Mouse (Mus musculus) forebrain, embryonic 12.5 days (tissue): ENCODE measurements around the gene Cyth3. TPM values are rescaled to one million over a fixed set of nuclear protein-coding genes. Genes with fewer than 3 reads are reported as not detected.

Source experiments
- ATAC-seq: fragments of 200-750 bp; cut with Nextera tagmentation; 2 replicates; pipeline ENCODE4 v1.8.0; 2017; ENCODE audit warnings: moderate TSS enrichment; ENCODE audit not compliant: low FRiP score
- H3K27ac ChIP-seq: fragments of 300-500 bp; sonication (generic); 2 replicates; pipeline ENCODE4 v1.5.1; 2016; ENCODE audit warnings: mild to moderate bottlenecking
- H3K27me3 ChIP-seq: fragments of 300-500 bp; sonication (generic); 2 replicates; pipeline ENCODE4 v1.6.1; 2016; ENCODE audit warnings: mild to moderate bottlenecking
- H3K36me3 ChIP-seq: fragments of 300-500 bp; sonication (generic); replicated peaks from 2 replicates; pipeline ENCODE4 v1.6.1; 2016; ENCODE audit warnings: mild to moderate bottlenecking
- H3K4me1 ChIP-seq: fragments of 300-500 bp; sonication (generic); 2 replicates; pipeline ENCODE4 v1.6.1; 2016
- H3K4me2 ChIP-seq: fragments of 300-500 bp; sonication (generic); 2 replicates; pipeline ENCODE4 v1.6.1; 2016; ENCODE audit warnings: mild to moderate bottlenecking, moderate library complexity
- H3K4me3 ChIP-seq: fragments of 300-500 bp; sonication (generic); replicated peaks from 2 replicates; pipeline ENCODE4 v1.5.1; 2016; ENCODE audit warnings: mild to moderate bottlenecking
- H3K9ac ChIP-seq: fragments of 300-500 bp; sonication (generic); 2 replicates; pipeline ENCODE4 v1.6.1; 2016; ENCODE audit warnings: mild to moderate bottlenecking
- H3K9me3 ChIP-seq: fragments of 300-500 bp; sonication (generic); 2 replicates; pipeline ENCODE4 v1.6.1; 2016
- WGBS: fragments of 180-500 bp; shearing (Covaris S2); methylation state at CpG from one replicate; pipeline ENCODE4 v1.1.7; 2016; 5-methylcytosine and 5-hydroxymethylcytosine counted together
- polyA plus RNA-seq: library from polyadenylated mRNA; unstranded; fragments of >200 nt; fragmentation: Nextera tagmentation; extraction: Ambion mirVana; gene quantifications from 2 replicates; pipeline ENCODE4 v1.2.1, GENCODE M21; 2016

Gene Cyth3
- polyA plus RNA-seq, 1 experiment from 2014 or later, result 27.8 TPM

DNA sequence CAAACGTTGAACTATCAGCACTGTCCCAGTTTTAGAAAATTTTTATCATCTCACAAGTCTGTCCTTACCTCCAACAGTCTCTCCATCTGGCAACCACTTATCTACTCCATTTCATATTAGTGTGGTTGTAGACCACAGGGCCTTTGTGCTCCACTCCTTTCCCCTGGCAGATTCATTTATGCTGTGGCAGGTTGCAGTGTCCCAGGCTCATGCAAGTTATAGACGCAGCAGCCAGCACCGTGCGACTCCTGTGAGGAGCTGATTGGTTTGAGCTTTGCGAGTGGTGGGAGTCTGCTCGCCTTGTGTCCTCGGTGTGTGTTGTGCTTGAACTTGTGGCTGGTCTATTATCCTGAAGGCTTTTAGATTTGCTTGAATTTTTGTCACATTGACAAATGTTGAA is 17.6 kb downstream of the Cyth3 start:
- Histone ChIP-seq H3K9me3 (no peaks in the 10 kb centered on the region), H3K4me3 (no peak overlapping the region), H3K4me2 (no peak overlapping the region), H3K27ac (no peak overlapping the region), H3K9ac (no peak overlapping the region), H3K4me1 (peaks cover 3% of the 10 kb centered on the region), H3K36me3 (no peaks in the 10 kb centered on the region), H3K27me3 (no peaks in the 10 kb centered on the region)
- WGBS, result 86% methylated on average over 7 of the region's 7 CpGs
- ATAC-seq, result no peak

DNA sequence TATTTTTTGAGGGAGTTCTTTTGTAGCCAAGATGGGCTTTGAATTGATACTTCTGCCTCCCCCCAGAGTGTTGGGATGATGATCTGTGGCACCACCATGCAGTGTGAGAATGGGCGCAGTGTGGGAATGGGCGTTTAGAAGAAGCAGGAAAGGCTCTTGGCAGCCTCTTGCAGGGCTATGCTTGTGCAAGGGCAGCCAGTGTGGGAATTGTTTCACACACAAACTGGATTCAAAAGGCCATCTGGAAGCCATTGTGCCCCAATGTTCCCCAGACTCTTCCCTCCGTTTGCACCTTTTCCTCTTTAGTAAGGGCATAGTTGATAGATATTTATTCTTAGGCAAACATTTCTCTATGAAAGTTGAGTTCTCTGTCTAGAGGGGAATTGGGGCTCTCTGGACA is 19.3 kb downstream of the Cyth3 start:
- no peak overlapping the region for H3K4me3 ChIP-seq
- no peaks in the 10 kb centered on the region; the same call in 1 of the 2 replicates for H3K4me1 ChIP-seq
- ATAC-seq, result no peak
- H3K36me3 ChIP-seq, result no peaks in the 10 kb centered on the region
- 85% methylated on average over 3 of the region's 3 CpGs for WGBS
- no peaks in the 10 kb centered on the region for H3K9me3 ChIP-seq
- no peak overlapping the region for H3K9ac ChIP-seq
- H3K27ac ChIP-seq, result no peak overlapping the region
- no peaks in the 10 kb centered on the region for H3K27me3 ChIP-seq
- H3K4me2 ChIP-seq, result no peak overlapping the region

DNA sequence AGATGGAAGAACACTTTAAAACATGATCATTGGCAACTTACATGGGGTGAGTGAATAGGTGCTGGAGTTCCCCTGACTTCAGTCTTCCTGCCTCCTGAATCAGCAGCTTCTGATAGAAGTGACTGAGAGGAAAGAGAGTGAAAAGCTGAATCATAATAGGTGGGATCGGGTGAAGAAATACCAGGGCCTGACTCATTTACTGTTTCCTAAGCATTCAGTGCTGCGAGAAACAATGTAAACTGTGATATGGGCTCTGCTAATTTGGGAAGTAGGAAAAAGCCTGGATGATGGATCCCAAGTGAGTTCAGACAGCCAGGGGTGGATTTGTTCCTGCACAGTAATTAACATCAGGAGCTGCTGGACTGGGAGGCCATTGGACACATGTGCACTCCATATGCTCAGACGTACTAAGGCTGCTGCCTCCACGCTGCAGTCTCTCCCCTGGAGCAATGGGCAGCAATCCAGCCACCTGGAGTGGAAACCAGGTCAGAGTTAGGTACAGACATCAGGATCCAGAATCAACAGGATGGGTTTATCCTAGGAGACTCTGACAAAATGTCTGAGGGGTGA is 20.1 kb downstream of the Cyth3 start:
- Histone ChIP-seq H3K4me2 (no peak overlapping the region), H3K36me3 (no peaks in the 10 kb centered on the region), H3K27ac (no peak overlapping the region), H3K4me3 (no peak overlapping the region), H3K27me3 (no peaks in the 10 kb centered on the region), H3K9me3 (no peaks in the 10 kb centered on the region), H3K9ac (no peak overlapping the region), H3K4me1 (no peaks in the 10 kb centered on the region; the same call in 1 of the 2 replicates)
- no peak for ATAC-seq
- 59% methylated on average over 4 of the region's 4 CpGs for WGBS

DNA sequence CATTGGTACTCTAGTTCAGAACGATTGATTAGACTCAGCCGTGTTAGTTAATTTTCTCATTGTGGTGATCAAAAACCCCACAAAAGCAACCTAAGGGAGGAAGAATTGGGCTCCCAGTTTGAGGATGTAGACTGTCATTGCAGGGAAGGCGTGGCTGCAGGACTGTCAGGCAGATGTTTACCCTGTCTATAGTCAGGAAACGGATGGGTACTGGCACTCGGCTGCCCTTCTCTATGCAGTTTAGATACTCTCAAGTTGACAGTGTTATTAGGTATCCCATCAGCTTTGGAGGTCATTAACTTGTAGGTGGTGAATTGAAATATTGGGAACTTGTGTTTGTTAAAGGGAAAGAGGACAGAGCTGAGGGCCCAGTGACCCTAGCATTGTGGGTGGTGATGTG is 23.7 kb downstream of the Cyth3 start:
- H3K27ac ChIP-seq, result no peak overlapping the region
- H3K27me3 ChIP-seq, result no peaks in the 10 kb centered on the region
- H3K4me3 ChIP-seq, result no peak overlapping the region
- H3K4me2 ChIP-seq, result no peak overlapping the region
- 84% methylated on average over 5 of the region's 5 CpGs for WGBS
- H3K9ac ChIP-seq, result no peak overlapping the region
- H3K4me1 ChIP-seq, result no peaks in the 10 kb centered on the region; the same call in 1 of the 2 replicates
- no peaks in the 10 kb centered on the region for H3K9me3 ChIP-seq
- no peaks in the 10 kb centered on the region for H3K36me3 ChIP-seq
- no peak for ATAC-seq

DNA sequence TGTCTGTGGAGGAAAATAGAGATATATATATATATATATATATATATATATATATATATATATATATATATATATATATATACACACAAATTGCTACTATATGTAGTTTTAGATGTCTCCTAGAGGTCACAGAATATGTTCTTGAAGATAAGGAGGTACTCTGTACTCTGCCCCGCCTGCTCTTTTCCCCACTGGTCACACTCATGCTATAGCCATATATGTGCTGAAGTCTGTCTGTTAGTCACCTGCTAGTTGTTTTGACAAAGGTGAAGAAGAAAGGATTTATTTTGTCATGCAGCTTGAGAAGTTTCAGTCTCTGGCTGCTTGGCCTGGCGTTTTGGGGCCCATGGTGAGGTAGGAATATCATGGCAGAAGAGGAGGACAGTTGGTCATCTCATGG is 25.2 kb downstream of the Cyth3 start:
- no peaks in the 10 kb centered on the region for H3K36me3 ChIP-seq
- H3K27me3 ChIP-seq, result no peaks in the 10 kb centered on the region
- no peak overlapping the region for H3K27ac ChIP-seq
- no peak for ATAC-seq
- WGBS, result 97% methylated on average over 2 of the region's 2 CpGs
- no peak overlapping the region for H3K4me2 ChIP-seq
- H3K4me1 ChIP-seq, result peaks cover 4% of the 10 kb centered on the region; the same call in 1 of the 2 replicates
- no peak overlapping the region for H3K4me3 ChIP-seq
- H3K9ac ChIP-seq, result no peak overlapping the region
- H3K9me3 ChIP-seq, result no peaks in the 10 kb centered on the region

DNA sequence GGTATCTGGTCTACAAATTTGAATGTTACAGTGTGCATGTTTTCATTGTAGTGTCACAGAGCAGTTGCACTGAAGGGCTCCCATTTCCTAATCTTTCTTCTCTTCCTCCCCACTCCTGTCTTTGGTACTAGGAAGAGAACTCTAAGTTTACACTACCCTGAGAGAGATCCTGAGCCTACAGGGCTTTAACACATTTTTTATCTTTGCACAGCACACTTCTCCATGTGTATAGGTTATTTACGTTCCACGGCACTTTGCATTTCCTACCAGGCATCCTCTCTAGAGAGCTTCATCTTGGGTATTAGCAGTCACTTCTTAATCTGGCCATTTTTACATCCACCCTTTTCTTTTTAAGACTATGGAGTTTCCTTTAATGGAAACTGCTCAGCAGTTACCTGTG is 25.8 kb downstream of the Cyth3 start:
- ATAC-seq, result no peak
- Histone ChIP-seq H3K9ac (no peak overlapping the region), H3K4me2 (no peak overlapping the region), H3K9me3 (no peaks in the 10 kb centered on the region), H3K4me1 (peaks cover 8% of the 10 kb centered on the region; the same call in 1 of the 2 replicates), H3K36me3 (no peaks in the 10 kb centered on the region), H3K27ac (no peak overlapping the region), H3K27me3 (no peaks in the 10 kb centered on the region), H3K4me3 (no peak overlapping the region)
- 95% methylated on average over 2 of the region's 2 CpGs for WGBS

DNA sequence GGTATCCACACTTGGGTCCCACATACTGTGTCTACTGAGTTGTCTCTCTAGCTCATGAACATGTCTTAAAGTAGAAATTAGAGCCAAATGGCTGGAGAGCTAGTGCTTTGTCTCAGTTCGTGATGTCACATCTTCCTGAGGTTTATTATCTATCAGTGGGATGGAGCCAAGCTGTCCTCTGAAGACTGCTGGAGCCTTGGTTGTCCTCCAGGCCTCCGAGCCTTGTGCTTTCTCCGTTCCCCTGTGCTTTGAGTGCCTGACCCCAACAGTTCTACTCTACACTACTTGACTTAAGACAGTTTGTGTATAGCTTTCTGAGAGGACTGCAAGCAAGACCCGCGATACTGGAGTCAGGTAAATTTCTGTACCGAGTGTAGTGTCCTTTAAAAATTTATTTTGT is 26.9 kb downstream of the Cyth3 start:
- Histone ChIP-seq H3K36me3 (no peaks in the 10 kb centered on the region), H3K9ac (no peak overlapping the region), H3K27ac (no peak overlapping the region), H3K27me3 (no peaks in the 10 kb centered on the region), H3K4me3 (no peak overlapping the region), H3K4me2 (no peak overlapping the region), H3K9me3 (no peaks in the 10 kb centered on the region), H3K4me1 (peaks cover 8% of the 10 kb centered on the region; the same call in 1 of the 2 replicates)
- WGBS, result 96% methylated on average over 6 of the region's 6 CpGs
- no peak for ATAC-seq

DNA sequence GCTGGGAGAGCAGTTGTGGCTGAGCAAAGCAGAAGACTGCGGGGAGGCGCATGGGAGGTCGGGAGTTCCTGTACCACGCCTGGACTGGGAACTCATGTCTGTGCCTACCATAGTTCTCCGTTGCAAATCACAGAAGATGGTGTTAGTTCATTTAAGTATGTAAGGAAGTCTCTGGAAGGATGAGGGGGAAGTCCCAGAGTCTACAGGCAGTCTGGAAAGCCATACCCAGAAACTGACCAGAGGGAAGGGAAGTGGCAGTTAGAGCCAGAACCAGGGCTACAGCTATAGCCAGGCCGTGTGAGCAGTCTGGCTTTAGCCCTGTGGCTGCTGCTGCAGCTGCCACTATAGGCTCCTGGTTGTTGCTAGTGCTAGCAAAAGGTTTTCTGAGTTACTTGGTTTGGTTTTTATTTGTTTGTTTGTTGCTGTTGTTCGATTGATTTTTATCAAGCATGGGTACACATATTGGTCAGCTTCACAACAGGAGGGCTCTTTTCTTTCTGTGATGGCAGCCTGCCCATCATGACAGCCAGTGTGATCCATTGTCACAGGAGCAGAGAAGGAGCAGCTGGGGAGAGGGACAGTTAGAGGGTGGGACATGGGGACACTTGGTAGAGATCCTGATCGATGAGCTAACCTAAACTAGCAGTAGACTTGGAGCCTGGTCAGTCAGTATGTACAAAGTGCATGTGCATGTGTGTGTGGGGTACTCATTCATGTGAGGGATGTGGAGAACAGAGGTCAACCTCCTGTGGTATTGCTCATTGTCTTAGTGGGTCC is 29.8 kb downstream of the Cyth3 start:
- Histone ChIP-seq H3K27me3 (no peaks in the 10 kb centered on the region), H3K9ac (no peak overlapping the region), H3K4me2 (no peak overlapping the region), H3K36me3 (no peaks in the 10 kb centered on the region), H3K4me1 (peaks cover 23% of the 10 kb centered on the region), H3K4me3 (no peak overlapping the region), H3K9me3 (no peaks in the 10 kb centered on the region), H3K27ac (no peak overlapping the region)
- no peak for ATAC-seq
- 79% methylated on average over 8 of the region's 8 CpGs for WGBS

DNA sequence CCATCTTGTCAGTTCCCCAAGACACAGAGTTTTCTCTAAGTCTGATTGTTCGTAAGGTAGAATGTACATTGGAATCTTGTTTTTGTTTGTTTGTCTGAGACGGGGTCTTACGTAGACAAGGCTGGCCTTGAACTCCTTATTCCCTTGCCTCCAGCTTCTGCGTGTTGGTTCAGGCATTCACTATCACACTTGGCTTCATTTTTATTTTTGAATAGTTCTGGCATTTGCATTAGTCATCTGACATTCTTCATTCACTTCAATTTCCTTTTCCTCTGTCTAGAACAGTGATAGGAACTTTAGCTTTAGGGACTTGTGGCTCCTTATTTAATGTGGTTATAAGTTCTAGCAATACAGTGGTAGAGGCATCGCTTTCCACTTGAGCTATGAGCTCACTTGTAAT is 31.2 kb downstream of the Cyth3 start:
- no peaks in the 10 kb centered on the region for H3K27me3 ChIP-seq
- 95% methylated on average over 5 of the region's 5 CpGs for WGBS
- ATAC-seq, result no peak

DNA sequence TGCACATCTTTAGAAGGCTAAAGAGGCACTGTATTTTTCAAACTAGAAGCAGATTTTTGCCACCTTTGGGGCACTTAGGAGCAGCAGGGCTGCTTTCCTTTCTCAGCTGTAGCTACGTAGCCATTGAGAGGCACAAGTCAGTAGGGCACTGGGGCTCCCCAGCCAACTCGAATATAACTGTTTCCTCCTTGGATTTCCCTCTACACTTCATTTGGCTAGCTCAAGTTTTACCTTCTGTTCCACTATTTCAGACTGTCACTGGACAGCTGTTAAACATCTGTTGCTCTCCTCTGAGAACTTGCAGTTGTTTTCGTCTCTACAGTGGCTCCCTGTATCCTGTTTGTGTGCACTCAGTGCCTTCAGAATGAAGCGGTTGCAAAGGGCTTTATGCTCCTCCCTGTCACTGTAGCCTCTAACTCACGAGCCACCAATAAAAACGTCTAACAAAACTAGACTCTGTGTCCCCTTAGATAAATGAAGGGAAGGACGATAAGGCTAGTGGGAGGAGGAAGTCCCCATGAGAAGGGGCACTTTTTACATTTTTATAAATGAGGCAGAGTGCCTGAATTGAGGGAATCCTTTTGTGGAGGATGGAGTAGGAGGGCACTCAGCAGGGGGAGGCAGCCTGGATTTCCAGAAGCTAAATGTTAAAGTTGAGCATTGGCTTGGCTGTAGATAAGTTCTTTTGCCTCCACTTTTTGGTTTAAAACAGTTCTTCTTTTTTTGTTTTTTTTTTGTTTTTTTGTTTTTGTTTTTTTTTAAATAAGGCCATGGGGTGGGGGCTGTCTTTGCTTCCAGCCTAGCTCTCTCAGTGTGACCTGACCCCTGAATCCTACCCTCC is 32.6 kb downstream of the Cyth3 start:
- H3K9me3 ChIP-seq, result no peaks in the 10 kb centered on the region
- H3K27ac ChIP-seq, result peak overlapping the region; percentile 43; the same call in 1 of the 2 replicates
- H3K4me1 ChIP-seq, result peaks cover 23% of the 10 kb centered on the region
- WGBS, result 20% methylated on average over 7 of the region's 7 CpGs
- no peak overlapping the region for H3K4me2 ChIP-seq
- no peaks in the 10 kb centered on the region for H3K27me3 ChIP-seq
- H3K9ac ChIP-seq, result no peak overlapping the region
- ATAC-seq, result no peak
- no peaks in the 10 kb centered on the region for H3K36me3 ChIP-seq
- no peak overlapping the region for H3K4me3 ChIP-seq

More for the DNA sequence above, 31.2 kb downstream of the Cyth3 start:
- Histone ChIP-seq H3K4me1 (peaks cover 23% of the 10 kb centered on the region), H3K9ac (no peak overlapping the region), H3K9me3 (no peaks in the 10 kb centered on the region), H3K36me3 (no peaks in the 10 kb centered on the region), H3K4me2 (no peak overlapping the region), H3K27ac (no peak overlapping the region), H3K4me3 (no peak overlapping the region)

DNA sequence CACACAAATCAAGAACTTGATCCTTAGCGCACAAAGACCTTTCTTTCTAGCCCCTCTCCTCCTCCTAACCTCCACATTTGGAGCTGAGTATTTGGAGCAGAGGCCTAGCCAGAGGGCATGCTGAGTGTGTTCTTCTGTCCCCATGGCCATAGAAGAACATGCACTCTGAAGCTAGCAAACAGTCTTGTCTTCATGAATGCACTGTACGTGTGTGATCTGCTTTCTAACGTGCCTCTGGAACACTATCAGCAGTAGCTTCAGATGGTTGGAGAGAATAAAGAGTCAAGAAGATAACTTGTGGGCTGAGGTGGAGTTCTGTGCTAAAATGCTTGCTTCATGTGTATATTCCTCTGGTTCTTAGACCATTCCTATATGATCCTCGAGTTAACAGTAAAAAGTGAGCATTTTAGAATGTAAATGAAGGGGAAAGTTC is 33.3 kb downstream of the Cyth3 start:
- Histone ChIP-seq H3K9ac (no peak overlapping the region), H3K36me3 (no peaks in the 10 kb centered on the region), H3K27me3 (no peaks in the 10 kb centered on the region), H3K4me2 (no peak overlapping the region), H3K4me3 (no peak overlapping the region), H3K4me1 (peaks cover 23% of the 10 kb centered on the region), H3K27ac (no peak overlapping the region), H3K9me3 (no peaks in the 10 kb centered on the region)
- ATAC-seq, result no peak
- WGBS, result 70% methylated on average over 4 of the region's 4 CpGs

DNA sequence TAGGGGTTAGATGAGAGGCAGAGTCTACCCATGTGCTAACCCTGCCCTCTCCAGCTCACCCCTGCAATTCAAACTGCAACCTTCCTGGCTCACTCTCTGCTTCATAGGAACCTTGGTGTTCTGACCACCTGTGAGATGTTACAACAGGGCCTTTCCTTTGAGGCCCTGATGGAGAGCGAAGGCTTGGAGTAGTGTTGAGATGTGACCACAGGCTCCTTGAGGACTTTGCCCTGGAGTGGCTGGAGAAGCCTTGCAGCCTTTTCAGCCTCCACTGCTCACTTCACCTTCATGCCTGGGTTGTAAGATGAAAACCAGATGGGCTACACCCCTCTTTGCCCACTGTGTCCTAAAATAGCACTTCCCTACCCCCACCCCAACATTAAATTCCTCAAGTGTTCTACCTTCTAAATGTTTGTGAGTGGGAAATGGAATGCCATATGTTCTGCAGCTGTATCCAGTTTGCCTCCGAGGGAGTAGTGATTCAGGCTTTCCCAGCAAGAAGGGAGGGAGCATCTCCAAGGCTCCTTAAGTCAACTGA is 34.5 kb downstream of the Cyth3 start:
- peaks cover 23% of the 10 kb centered on the region for H3K4me1 ChIP-seq
- 73% methylated on average over 2 of the region's 2 CpGs for WGBS
- ATAC-seq, result no peak

More for the DNA sequence above, 34.5 kb downstream of the Cyth3 start:
- no peaks in the 10 kb centered on the region for H3K9me3 ChIP-seq
- H3K27me3 ChIP-seq, result no peaks in the 10 kb centered on the region
- no peaks in the 10 kb centered on the region for H3K36me3 ChIP-seq
- H3K27ac ChIP-seq, result 0 out of 2 replicates have a peak overlapping the region, but pooled peaks have one; percentile 25
- H3K9ac ChIP-seq, result no peak overlapping the region
- H3K4me3 ChIP-seq, result no peak overlapping the region
- H3K4me2 ChIP-seq, result no peak overlapping the region
